8 mouse cellular contexts compared by ENCODE assay signal in genomic region chr2:148875335-148875811, GRCm38 (mm10). TPM values are rescaled to one million over a fixed set of nuclear protein-coding genes. Genes with fewer than 3 reads are reported as not detected.
DNase-seq lines count a peak whose midpoint lies in the region; ATAC-seq and TF ChIP-seq lines count a peak whose summit lies in the region.

Gene Cst3 (minus strand): TSS chr2:148875692.

- peaks cover 32% of the 10 kb centered on the region for H3K36me3 ChIP-seq in forebrain, embryonic 10.5 days (replicated peaks)
- H3K36me3 ChIP-seq in heart, embryonic 15.5 days: peaks cover 17% of the 10 kb centered on the region; the same call in 1 of the 2 replicates
- H3K36me3 ChIP-seq in liver, embryonic 14.5 days (replicated peaks; ENCODE audit: control insufficient read depth, insufficient read depth, low read depth): no peaks in the 10 kb centered on the region
- no peaks in the 10 kb centered on the region; the same call in 1 of the 2 replicates for H3K36me3 ChIP-seq in neural tube, embryonic 11.5 days (ENCODE audit: control insufficient read depth, insufficient read depth, low read length)
- peaks cover 5% of the 10 kb centered on the region; the same call in 1 of the 2 replicates for H3K36me3 ChIP-seq in stomach, postnatal 0 days (ENCODE audit: control insufficient read depth, insufficient read depth, low read length)

- TF ChIP-seq CTCF in liver, embryonic 14.5 days (IDR thresholded peaks at IDR 0.05; ENCODE audit: low read depth): peak; percentile 57
- peak; percentile 63 for TF ChIP-seq CTCF in stomach, postnatal 0 days (IDR thresholded peaks at IDR 0.05; ENCODE audit: low read depth)

- H3K9ac ChIP-seq in heart, embryonic 15.5 days: peak within 1 kb of the TSS; percentile 97
- H3K9ac ChIP-seq in liver, embryonic 14.5 days (replicated peaks): peak within 1 kb of the TSS; percentile 60
- peak within 1 kb of the TSS; percentile 88 for H3K9ac ChIP-seq in neural tube, embryonic 11.5 days (ENCODE audit: low read length)
- H3K9ac ChIP-seq in stomach, postnatal 0 days (ENCODE audit: low read length): peak within 1 kb of the TSS; percentile 88

- H3K4me3 ChIP-seq in forebrain, embryonic 10.5 days: peak within 1 kb of the TSS; percentile 84
- peak within 1 kb of the TSS; percentile 96 for H3K4me3 ChIP-seq in heart, embryonic 15.5 days
- H3K4me3 ChIP-seq in liver, embryonic 14.5 days (ENCODE audit: insufficient read depth in 1 of 2, low read depth in 2 of 2, low read length in 2 of 2): peak within 1 kb of the TSS; percentile 61 to 67
- H3K4me3 ChIP-seq in neural tube, embryonic 11.5 days (ENCODE audit: low read depth, low read length): peak within 1 kb of the TSS; percentile 88
- H3K4me3 ChIP-seq in stomach, postnatal 0 days (ENCODE audit: low read depth, low read length): peak within 1 kb of the TSS; percentile 87

- peak within 1 kb of the TSS; percentile 78 for H3K4me2 ChIP-seq in heart, embryonic 15.5 days
- peak within 1 kb of the TSS; percentile 65 for H3K4me2 ChIP-seq in liver, embryonic 14.5 days (ENCODE audit: low read depth)
- peak within 1 kb of the TSS; percentile 78 for H3K4me2 ChIP-seq in neural tube, embryonic 11.5 days (ENCODE audit: low read depth)
- H3K4me2 ChIP-seq in stomach, postnatal 0 days (replicated peaks; ENCODE audit: low read depth): peak within 1 kb of the TSS; percentile 88

- H3K27ac ChIP-seq in forebrain, embryonic 10.5 days: peak within 1 kb of the TSS; percentile 93
- peak within 1 kb of the TSS; percentile 97 for H3K27ac ChIP-seq in heart, embryonic 15.5 days
- H3K27ac ChIP-seq in liver, embryonic 14.5 days: no peak within 1 kb of the TSS
- peak within 1 kb of the TSS; percentile 73 for H3K27ac ChIP-seq in neural tube, embryonic 11.5 days (ENCODE audit: low read depth, low read length)
- H3K27ac ChIP-seq in stomach, postnatal 0 days (replicated peaks): peak within 1 kb of the TSS; percentile 96

- H3K27me3 ChIP-seq in forebrain, embryonic 10.5 days (ENCODE audit: poor library complexity, severe bottlenecking): no peaks in the 10 kb centered on the region
- no peaks in the 10 kb centered on the region for H3K27me3 ChIP-seq in heart, embryonic 15.5 days
- no peaks in the 10 kb centered on the region; the same call in 1 of the 2 replicates for H3K27me3 ChIP-seq in liver, embryonic 14.5 days (ENCODE audit: control insufficient read depth, insufficient read depth, low read length)
- H3K27me3 ChIP-seq in neural tube, embryonic 11.5 days (ENCODE audit: control insufficient read depth, insufficient read depth, low read length): no peaks in the 10 kb centered on the region
- H3K27me3 ChIP-seq in stomach, postnatal 0 days (ENCODE audit: control insufficient read depth, insufficient read depth, low read length): no peaks in the 10 kb centered on the region

- WGBS in forebrain, embryonic 10.5 days: 0% methylated on average over 19 of the region's 19 CpGs
- WGBS in heart, embryonic 15.5 days: 0% methylated on average over 19 of the region's 19 CpGs
- WGBS in liver, embryonic 14.5 days (ENCODE audit: insufficient replicate concordance): under 1% methylated on average over 18 of the region's 19 CpGs
- WGBS in neural tube, embryonic 11.5 days: 0% methylated on average over 18 of the region's 19 CpGs
- WGBS in stomach, postnatal 0 days: 0% methylated on average over 16 of the region's 19 CpGs

- ATAC-seq in heart, embryonic 15.5 days (replicated peaks; ENCODE audit: insufficient number of reproducible peaks, insufficient read depth, low FRiP score, low read depth): peak; percentile 96
- ATAC-seq in liver, embryonic 14.5 days (ENCODE audit: insufficient read depth): peak; percentile 91
- ATAC-seq in neural tube, embryonic 11.5 days (ENCODE audit: insufficient read depth, low FRiP score, low TSS enrichment): peak; percentile 96
- peak; percentile 97 for ATAC-seq in stomach, postnatal 0 days (ENCODE audit: low FRiP score, low TSS enrichment)

- TF ChIP-seq EP300 in liver, embryonic 14.5 days (IDR thresholded peaks at IDR 0.05; ENCODE audit: low read depth): no peak
- TF ChIP-seq EP300 in stomach, postnatal 0 days (optimal IDR thresholded peaks at IDR 0.05): no peak

- peaks cover 55% of the 10 kb centered on the region for H3K4me1 ChIP-seq in forebrain, embryonic 10.5 days
- peaks cover 53% of the 10 kb centered on the region for H3K4me1 ChIP-seq in heart, embryonic 15.5 days (replicated peaks)
- H3K4me1 ChIP-seq in liver, embryonic 14.5 days (replicated peaks; ENCODE audit: control insufficient read depth in 2 of 2, insufficient read depth in 2 of 2, low read length in 1 of 2): peaks cover 6 to 19% of the 10 kb centered on the region in 2 experiments; a peak in 3 of 4 replicates
- peaks cover 11% of the 10 kb centered on the region for H3K4me1 ChIP-seq in neural tube, embryonic 11.5 days (ENCODE audit: control insufficient read depth, insufficient read depth, low read length)
- peaks cover 7% of the 10 kb centered on the region for H3K4me1 ChIP-seq in stomach, postnatal 0 days (replicated peaks; ENCODE audit: control insufficient read depth, insufficient read depth)

- no peaks in the 10 kb centered on the region for H3K9me3 ChIP-seq in forebrain, embryonic 10.5 days
- H3K9me3 ChIP-seq in heart, embryonic 15.5 days (replicated peaks): no peaks in the 10 kb centered on the region
- H3K9me3 ChIP-seq in liver, embryonic 14.5 days (ENCODE audit: control insufficient read depth, low read length): no peaks in the 10 kb centered on the region
- H3K9me3 ChIP-seq in neural tube, embryonic 11.5 days (ENCODE audit: control insufficient read depth, low read length): no peaks in the 10 kb centered on the region
- no peaks in the 10 kb centered on the region for H3K9me3 ChIP-seq in stomach, postnatal 0 days (ENCODE audit: control insufficient read depth, low read length)

- peak; percentile 92 for DNase-seq in CD4-positive, CD25-positive, alpha-beta regulatory T cell, adult 2 months (ENCODE audit: low read depth, low spot score)
- DNase-seq in c-Kit-negative CD71-positive TER-119-positive erythroid progenitor cells, embryonic 14.5 days (ENCODE audit: low read depth, low spot score): peak; percentile 51
- DNase-seq in forebrain, embryonic 10.5 days (ENCODE audit: extremely low spot score, low spot score): peak; percentile 91
- DNase-seq in kidney, postnatal 25 days: peak; percentile 97
- peak; percentile 58 to 67 (median 63) for DNase-seq in liver, embryonic 14.5 days (ENCODE audit: low read depth in 3 of 3, low spot score in 3 of 3)
- DNase-seq in neural tube, embryonic 11.5 days (ENCODE audit: low spot score): peak; percentile 90
- DNase-seq in stomach, postnatal 0 days (ENCODE audit: low spot score): peak; percentile 95

RNA-seq across cellular contexts. Expression of gene Cst3, which starts in this region (rescaled TPM):
- polyA plus RNA-seq in forebrain, embryonic 10.5 days (2016; fragmentation: Nextera tagmentation; extraction: Ambion mirVana): 287 and 297 TPM in 2 replicates
- polyA plus RNA-seq in heart, embryonic 15.5 days (2015; fragmentation: Nextera tagmentation; extraction: Ambion mirVana): 654 and 710 TPM in 2 replicates
- 93.7 and 106 TPM in 2 replicates for polyA plus RNA-seq in liver, embryonic 14.5 days (2012; rRNA removed)
- 157 and 165 TPM in 2 replicates for polyA plus RNA-seq in liver, embryonic 14.5 days (2014; fragmentation: Nextera tagmentation; extraction: Ambion mirVana)
- 309 and 318 TPM in 2 replicates for polyA plus RNA-seq in neural tube, embryonic 11.5 days (2014; fragmentation: Nextera tagmentation; extraction: Ambion mirVana)
- 595 and 599 TPM in 2 replicates for polyA plus RNA-seq in stomach, postnatal 0 days (2015; fragmentation: Nextera tagmentation; extraction: Ambion mirVana)
